Mouse (Mus musculus) kidney, postnatal 36 days (tissue): ENCODE measurements around the gene Cldn34d.

Source experiments
- DNase-seq, 2 experiments: peaks; one replicate each; pipeline ENCODE4 v3.0.0; 2021 to 2022; ENCODE audit warnings: mixed read lengths in 2 of 2

Cldn34d gene

GRCm38 (mm10) chrX:76602824-76603223 lies at the start of gene Cldn34d:
Gene Cldn34d, minus strand, starts transcription at chrX:76602924.
- no peak for DNase-seq

GRCm38 (mm10) chrX:76598459-76599206 lies 4.1 kb downstream of the Cldn34d start:
- peak; percentile 23 to 59 for DNase-seq
